Mouse (Mus musculus) cerebellum, postnatal 14 days (tissue): ENCODE results near the gene Nat14.

Source experiments
- DNase-seq, 2 experiments: peaks; one replicate each; pipeline ENCODE4 v3.0.0; 2021; ENCODE audit warnings: mixed read lengths in 2 of 2

Gene Nat14

DNA sequence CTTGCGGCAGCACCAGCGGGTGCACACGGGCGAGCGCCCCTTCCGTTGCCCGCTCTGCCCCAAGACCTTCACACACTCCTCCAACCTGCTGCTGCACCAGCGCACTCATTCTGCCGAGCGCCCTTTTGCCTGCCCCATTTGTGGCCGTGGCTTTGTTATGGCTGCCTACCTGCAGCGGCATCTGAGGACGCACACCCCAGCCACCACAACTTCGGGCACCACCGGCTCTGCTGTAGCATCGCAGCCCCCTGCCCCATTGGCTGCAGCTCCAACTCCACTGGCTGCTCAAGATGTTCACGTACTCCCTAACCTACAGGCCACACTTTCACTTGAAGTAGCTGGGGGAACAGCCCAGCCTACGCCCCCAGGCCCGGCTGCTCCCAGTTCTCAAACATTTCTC, 1.3 kb upstream of the Nat14 start:
- no peak for DNase-seq

DNA sequence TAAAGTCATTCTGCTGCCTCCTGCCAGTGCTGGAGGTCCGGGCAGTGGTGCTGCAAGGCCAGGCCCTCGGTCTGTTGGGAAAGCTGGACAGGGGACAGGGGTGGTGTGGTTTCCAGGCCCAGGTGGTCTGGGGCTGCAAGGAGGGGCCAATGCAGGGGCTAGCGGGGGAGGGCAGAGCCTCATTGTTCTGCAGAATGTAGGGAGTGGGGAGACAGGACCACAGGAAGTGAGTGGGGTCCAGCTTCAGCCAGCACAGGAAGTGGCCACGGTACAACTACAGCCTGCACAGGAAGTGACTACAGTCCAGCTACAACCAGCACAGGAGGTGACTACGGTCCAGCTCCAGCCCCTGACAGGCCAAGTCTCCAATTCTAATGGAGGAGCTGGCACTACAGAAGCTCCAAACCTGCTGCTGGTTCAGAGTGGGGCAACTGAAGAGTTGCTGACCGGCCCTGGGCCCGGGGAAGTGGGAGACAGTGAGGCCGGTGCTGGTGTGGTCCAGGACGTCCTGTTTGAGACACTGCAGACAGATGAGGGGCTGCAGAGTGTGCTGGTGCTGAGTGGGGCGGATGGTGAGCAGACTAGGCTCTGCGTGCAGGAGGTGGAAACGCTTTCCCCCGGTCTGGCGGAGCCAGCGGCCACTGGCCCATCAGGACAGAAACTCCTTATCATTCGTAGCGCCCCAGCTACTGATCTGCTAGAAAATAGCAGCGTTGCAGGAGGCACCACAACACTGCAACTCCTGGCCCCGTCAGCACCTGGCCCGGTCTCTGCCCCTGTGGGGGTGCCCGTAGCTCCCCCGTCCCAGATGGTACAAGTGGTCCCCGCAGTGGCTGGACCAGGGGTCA, 628 bp upstream of the Nat14 start:
- DNase-seq = peak in 1 of 2 experiments; percentile 29

DNA sequence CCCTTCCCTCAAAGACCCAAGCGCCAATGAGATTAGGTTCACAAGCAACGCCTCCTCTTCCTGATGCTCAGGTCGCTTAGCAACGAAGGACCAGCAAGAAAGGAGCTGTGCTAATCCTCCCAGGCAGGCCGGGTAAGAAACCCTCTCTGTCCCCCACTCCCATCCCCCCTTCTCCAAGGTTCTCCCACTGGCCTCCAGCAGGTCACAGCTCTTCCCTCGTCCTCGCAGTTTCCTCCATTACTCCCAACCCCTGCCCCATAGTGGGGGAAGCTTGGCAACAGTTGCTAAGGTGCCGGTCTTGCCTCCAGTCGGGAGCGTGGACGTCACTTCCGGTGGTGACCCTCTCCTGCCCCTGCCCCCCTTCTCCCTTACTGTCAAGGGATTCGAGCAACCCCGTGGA, 680 bp downstream of the Nat14 start:
- DNase-seq = peak; percentile 87 to 89

- DNase-seq = peak; percentile 89 to 92
These were observed 1.2 kb downstream of the Nat14 start for GRCm38 (mm10) chr7:4922931-4923565.

DNA sequence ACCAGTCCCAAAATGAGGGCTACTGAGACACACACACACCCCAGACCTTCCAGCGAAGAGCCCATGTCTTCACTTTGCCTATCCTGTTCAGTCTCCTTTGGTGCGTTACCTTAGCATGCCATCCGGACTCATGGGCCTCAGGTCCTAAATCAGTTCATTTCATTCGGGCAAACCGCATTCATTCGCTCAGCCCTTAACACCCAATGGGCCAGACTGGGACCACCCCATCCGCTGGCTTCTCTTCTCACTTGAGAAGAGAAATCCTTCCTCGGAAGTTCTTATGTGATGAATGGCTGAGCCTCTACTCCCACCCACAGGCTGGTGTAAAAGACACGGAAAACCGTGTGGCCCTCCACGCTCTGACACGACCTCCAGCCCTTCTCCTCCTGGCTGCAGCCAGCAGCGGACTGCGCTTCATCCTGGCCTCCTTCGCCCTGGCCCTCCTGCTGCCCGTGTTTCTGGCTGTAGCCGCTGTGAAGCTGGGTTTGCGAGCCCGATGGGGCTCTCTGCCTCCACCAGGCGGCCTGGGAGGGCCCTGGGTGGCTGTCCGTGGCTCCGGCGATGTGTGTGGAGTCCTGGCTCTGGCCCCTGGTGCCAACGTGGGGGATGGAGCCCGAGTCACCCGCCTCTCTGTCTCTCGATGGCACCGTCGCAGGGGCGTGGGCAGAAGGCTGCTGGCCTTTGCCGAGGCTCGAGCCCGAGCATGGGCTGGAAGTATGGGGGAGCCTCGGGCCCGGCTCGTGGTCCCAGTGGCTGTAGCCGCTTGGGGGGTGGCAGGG, 1.9 kb downstream of the Nat14 start:
- peak; percentile 62 to 72 for DNase-seq

GRCm38 (mm10) chr7:4924483-4924882, 2.7 kb downstream of the Nat14 start:
- no peak for DNase-seq

DNA sequence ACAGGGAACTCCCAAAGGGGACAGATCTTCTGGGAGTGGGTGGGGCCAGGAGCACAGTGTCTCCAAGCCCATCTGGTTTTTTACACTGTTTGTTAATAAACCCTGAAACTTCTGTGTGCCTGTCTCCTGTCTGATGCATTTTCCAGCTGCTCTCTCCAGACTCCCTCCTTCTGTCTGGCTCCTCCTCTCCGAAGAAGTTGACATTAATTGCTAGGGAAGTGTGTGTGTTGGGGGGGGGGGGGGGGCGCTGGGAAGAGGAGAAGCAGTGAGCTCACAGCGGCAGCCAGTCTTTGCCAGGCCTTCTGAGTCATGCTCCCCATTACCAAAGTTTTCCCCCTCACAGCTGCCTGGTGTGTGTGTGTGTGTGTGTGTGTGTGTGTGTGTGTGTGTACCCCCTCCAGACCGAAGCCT, 3.1 kb downstream of the Nat14 start:
- DNase-seq = no peak

- DNase-seq = peak; percentile 21 to 42
These were observed 3.9 kb downstream of the Nat14 start, which contains the start of gene Ssc5d for GRCm38 (mm10) chr7:4925441-4926381. Gene Ssc5d, plus strand, starts transcription at chr7:4925785.

DNA sequence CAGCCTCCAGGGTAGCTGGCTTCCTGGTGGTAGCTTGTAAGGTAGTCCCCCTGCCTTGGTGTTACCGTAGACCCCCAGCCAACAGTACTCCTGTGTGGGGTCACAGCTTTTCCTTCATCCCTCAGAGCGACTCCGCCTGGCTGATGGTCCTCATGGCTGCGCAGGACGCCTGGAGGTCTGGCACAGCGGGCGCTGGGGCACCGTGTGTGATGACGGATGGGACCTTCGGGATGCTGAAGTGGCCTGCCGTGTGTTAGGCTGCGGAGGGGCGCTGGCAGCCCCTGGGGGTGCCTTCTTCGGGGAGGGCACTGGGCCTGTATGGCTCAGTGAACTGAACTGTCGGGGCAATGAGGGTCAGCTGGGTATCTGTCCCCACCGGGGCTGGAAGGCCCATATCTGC, 5.0 kb downstream of the Nat14 start:
- DNase-seq = no peak

DNA sequence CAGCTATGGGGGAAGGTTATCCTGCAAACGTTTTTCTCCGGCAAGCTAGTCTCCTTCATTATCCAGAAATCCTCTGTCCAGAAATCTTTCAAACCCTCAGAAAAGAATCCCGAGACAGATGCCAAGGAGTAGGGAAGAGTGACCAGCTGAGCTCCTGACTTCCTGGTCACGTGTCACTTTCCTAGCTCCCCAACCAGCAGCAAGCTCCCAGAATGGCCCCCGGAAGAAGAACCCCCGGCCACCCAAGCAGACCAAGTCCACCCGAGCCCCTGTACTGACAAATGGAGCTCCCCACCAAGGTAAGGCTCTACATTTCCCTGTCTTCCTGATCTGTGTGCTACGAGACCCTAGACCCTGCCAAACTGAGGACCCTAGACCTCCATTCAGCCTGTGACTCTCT, 5.9 kb downstream of the Nat14 start:
- DNase-seq = no peak

- DNase-seq = no peak
These were observed 6.5 kb downstream of the Nat14 start for GRCm38 (mm10) chr7:4928323-4928722.

DNA sequence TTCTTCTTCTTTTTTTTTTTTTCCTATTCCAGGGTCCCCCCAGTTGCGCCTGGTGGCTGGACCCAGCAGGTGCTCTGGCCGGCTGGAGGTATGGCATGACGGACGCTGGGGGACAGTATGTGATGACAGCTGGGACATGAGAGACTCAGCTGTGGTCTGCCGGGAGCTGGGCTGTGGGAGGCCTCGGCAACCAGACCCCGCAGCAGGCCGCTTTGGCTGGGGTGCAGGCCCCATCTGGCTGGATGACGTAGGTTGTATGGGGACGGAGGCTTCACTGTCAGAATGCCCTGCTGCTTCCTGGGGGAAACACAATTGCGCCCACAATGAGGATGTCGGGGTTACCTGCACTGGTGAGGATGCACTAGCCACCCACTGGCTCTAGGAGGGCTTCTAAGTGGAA, 11.3 kb downstream of the Nat14 start:
- no peak for DNase-seq

DNA sequence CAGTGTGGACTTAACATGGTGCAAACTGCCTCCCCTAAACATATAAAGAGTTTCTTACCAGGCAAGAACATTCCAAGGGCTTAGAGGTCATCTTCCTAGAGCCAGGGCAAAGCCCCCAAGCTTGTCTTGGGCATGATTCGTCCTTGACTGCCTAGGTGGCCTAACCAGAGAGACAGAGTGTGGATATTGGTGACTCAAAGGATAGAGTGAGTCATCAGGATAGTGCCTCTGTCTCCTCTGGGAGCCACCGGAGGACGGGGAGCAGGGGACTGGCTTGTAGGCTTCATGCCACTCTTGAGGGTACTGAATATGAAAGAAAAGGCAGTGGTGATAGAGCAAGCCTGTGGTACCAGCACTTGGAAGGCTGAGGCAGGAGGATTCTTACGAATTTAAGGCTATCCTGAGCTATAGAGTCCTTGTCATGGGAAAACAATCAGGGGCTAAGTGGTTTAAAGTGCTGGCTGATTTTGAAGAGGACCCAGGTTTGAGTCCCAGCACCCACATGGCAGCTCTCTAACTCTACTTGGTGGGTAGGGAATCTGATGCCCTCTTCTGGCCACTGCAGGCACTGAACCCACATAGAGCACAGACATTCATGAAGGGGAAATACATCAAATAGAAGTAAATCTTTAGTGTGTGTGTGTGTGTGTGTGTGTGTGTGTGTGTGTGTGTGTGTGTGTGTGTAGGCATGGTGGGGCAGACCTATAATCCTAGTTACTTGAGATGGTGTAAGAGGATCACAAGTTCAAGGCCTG, 12.5 kb downstream of the Nat14 start:
- DNase-seq = no peak

DNA sequence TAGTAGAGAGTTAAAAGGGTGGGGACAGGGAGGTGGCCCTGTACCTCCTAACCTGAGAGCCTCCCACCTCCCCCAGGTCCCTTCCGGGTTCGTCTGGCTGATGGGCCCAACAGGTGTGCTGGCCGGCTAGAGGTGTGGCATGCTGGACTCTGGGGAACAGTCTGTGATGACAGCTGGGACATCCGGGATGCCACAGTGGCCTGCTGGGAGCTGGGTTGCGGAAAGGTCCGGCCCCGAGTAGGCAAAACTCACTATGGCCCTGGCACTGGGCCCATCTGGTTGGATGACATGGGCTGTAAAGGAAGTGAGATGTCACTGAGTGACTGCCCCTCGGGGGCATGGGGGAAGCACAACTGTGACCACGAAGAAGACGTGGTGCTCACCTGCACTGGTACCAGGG, 15.0 kb downstream of the Nat14 start:
- peak in 1 of 2 experiments; percentile 26 for DNase-seq

GRCm38 (mm10) chr7:4937392-4937791, 15.6 kb downstream of the Nat14 start:
- DNase-seq = no peak

DNA sequence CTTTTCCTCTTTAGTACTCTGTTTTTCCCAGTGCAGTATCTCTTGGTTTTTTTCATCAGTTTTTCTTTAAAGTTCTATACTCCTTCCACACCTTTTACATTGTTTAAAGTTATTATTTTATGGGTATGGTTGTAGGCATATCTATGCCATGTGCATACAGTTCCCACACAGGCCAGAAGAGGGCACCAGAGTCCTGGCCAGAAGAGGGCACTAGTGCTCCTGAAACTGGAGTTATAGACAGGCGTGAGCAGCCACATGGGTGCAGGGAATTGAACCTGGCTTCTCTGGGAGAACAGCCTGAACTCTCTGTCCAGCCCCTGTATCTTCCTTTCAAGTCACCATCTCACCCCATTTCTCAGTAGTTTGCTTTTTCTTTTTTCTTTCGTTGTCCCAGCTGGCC, 16.6 kb downstream of the Nat14 start:
- DNase-seq = peak; percentile 82 to 89

DNA sequence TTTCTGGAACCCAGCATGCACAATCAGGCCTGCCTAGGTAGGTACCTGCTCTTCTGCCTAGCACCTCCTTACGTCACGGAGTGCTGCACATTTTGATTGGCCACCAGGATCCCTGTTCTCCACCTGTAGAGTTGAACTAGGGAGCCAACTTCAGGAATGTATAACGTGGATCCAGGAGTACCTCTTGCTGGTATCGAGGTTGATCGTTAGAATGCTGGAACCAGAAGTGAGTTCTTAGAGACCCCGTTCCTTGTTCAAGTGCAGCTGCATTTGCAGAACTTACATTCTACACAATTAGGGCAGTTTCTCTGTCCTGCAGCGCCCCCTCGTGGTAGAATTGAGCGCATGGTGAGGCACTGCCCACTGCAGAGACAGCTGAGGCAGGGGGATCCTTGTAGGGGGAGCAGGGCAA, 18.2 kb downstream of the Nat14 start:
- DNase-seq = peak; percentile 86 to 89

GRCm38 (mm10) chr7:4942673-4943072, 20.8 kb downstream of the Nat14 start:
- peak in 1 of 2 experiments; percentile 9 for DNase-seq

DNA sequence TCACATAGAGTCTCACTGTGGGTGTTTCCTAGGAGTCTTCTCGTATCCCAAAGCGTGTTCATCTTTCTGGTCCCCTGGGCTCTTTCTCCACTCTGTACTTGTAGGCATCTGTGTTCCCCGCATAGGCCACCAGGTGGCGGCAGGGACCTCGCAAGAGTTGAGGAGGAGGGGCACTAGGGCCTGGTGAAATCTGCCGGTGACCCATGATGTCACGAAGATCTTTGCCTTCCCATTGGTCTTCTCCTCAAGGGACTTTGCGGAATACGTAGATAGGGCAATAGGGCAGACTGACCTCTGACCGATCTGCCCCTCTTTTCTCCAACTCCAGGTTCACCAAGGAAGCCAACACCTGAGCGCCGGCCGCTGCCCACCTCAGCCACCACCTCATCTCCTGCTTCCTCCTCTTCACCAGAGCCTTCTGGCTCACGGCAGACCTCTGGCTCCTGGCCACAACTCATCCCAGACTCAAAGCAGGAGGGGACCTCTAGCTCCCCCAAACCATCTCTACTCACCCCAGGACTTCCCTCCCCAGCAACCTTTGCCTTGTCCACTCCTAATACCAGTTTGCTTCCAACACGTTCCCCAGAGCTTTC, 21.5 kb downstream of the Nat14 start:
- DNase-seq = peak; percentile 97

DNA sequence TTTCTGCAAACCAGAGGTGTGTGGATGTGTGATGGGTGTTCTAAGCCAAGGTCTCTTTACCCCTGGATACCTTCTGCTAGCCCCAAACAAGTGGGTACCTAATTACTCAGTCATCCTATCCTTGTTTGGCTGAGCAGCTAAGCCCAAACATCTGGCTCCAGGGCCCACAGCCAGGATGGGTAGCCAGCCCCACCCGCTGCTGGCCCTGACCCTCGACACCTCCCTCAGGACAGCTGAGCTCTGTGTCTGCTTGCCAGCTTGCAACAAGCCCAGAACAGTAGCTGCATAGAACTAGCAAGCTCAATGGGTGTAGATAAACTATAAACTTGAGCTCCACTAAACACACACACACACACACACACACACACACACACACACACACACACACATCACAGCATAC, 26.0 kb downstream of the Nat14 start:
- peak in 1 of 2 experiments; percentile 31 for DNase-seq

- no peak for DNase-seq
These were observed 26.6 kb downstream of the Nat14 start for GRCm38 (mm10) chr7:4948386-4948785.
